Mouse (Mus musculus): ENCODE measurements around the gene Pfdn4. TPM values are rescaled to one million over a fixed set of nuclear protein-coding genes. Genes with fewer than 3 reads are reported as not detected.

The Pfdn4 gene
- total RNA-seq, 2 experiments from 2014 or later = 20.9 to 24.6 TPM

- DNase-seq (ENCODE audit: low spot score in 2 of 2) = no peak
These were observed 49.5 kb downstream of the Pfdn4 start for GRCm38 (mm10) chr2:170545745-170546144.

- DNase-seq (ENCODE audit: low spot score in 2 of 2) = no peak
These were observed 51.3 kb downstream of the Pfdn4 start for GRCm38 (mm10) chr2:170547526-170547925.

- DNase-seq (ENCODE audit: low spot score in 2 of 2) = no peak
These were observed 51.8 kb downstream of the Pfdn4 start for GRCm38 (mm10) chr2:170548046-170548445.

- DNase-seq (ENCODE audit: low spot score in 2 of 2) = no peak
These were observed 52.9 kb downstream of the Pfdn4 start for GRCm38 (mm10) chr2:170549146-170549545.

- DNase-seq (ENCODE audit: low spot score in 2 of 2) = no peak
These were observed 54.0 kb downstream of the Pfdn4 start for GRCm38 (mm10) chr2:170550240-170550639.

GRCm38 (mm10) chr2:170552088-170552487, 55.9 kb downstream of the Pfdn4 start:
- DNase-seq (ENCODE audit: low spot score in 2 of 2) = no peak

GRCm38 (mm10) chr2:170563956-170564855, 68.0 kb downstream of the Pfdn4 start:
- DNase-seq (ENCODE audit: low spot score in 2 of 2) = no peak

GRCm38 (mm10) chr2:170564995-170565394, 68.8 kb downstream of the Pfdn4 start:
- DNase-seq (ENCODE audit: low spot score in 2 of 2) = no peak

Other genes starting within 250 kb of the Pfdn4 start
- 1 to 10 TPM in 1 of 2 experiments, under 1 TPM in 1; 0.48 to 1.2 TPM for gene Bcas1, start 68.6 kb upstream of the Pfdn4 start, total RNA-seq (2021)
- gene Cyp24a1, start 717 bp downstream of the Pfdn4 start, total RNA-seq (2021) = 1 to 10 TPM in 1 of 2 experiments, not detected in 1; 3.0 TPM
- not detected for gene 4930470P17Rik, start 105.6 kb downstream of the Pfdn4 start, total RNA-seq (2021)
- 1 to 10 TPM; 1.7 to 1.9 TPM for gene Dok5, start 235.4 kb downstream of the Pfdn4 start, total RNA-seq (2021)

Data from adrenal gland, postnatal 4 days (tissue).